Mouse (Mus musculus): ENCODE data around the gene Tcl1b3. TPM values are rescaled to one million over a fixed set of nuclear protein-coding genes. Genes with fewer than 3 reads are reported as not detected.
"Not testable (repeated sequence)": the region's sequence is repeated elsewhere in the genome, so short reads cannot be mapped to it uniquely, and the experiment has no call there.

The Tcl1b3 gene
- polyA plus RNA-seq, 1 experiment from 2014 or later: not detected

DNA sequence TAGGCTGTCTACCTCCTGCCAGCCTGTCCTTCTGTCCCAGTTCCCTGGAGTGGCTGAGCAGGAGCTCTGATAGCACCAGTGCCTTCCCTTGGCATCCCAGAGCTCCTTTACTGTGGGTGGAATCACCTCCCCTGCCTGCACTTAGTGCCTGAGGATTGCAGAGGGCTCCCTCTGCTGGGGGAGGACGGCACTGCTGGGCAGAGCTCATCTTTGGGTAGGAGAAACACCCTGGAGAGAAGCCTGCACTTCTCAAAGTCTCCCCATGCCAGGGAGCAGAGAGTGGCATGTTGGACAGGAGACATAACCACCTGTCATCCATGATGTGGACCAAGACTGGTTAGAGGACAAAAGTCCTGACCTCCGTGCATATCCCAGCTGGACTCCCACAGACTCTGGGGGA lies 1.9 kb upstream of the Tcl1b3 start:
- 20% methylated on average over 2 of the region's 2 CpGs for WGBS (ENCODE audit: insufficient replicate concordance)
- H3K9ac ChIP-seq; H3K4me1 ChIP-seq (replicated peaks); ATAC-seq (ENCODE audit: low read depth); H3K27me3 ChIP-seq; H3K4me2 ChIP-seq; H3K36me3 ChIP-seq; H3K9me3 ChIP-seq (replicated peaks); H3K4me3 ChIP-seq (replicated peaks); H3K27ac ChIP-seq: not testable (repeated sequence)
- peak; percentile 1 for DNase-seq

- H3K4me3 ChIP-seq (replicated peaks); H3K9me3 ChIP-seq (replicated peaks); ATAC-seq (ENCODE audit: low read depth); H3K4me1 ChIP-seq (replicated peaks); H3K27me3 ChIP-seq; DNase-seq; H3K4me2 ChIP-seq; H3K9ac ChIP-seq; H3K36me3 ChIP-seq; H3K27ac ChIP-seq: not testable (repeated sequence)
- 44% methylated on average over 7 of the region's 7 CpGs for WGBS (ENCODE audit: insufficient replicate concordance)
These were observed 9.0 kb downstream of the Tcl1b3 start for GRCm38 (mm10) chr12:105199684-105200497.

DNA sequence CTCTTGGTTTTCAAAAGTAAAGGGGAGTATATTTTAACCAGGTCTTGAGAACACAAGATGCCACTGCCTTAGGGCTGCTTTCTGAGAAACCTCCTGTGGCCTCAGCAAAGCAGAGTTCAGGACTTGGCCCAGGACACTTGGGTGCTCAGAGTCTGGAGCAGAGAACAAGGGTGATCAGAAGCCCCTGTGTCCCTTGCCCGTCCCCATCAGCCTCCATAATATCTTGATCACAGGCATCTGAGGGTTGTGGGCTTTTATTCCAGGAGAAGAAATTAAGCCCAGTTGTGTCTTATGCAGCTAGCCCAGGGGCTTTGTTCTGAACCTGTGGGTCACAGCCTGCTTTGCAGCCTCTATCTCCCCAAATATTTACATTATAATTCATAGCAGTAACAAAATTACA lies 10.8 kb downstream of the Tcl1b3 start, which contains the start of gene Tcl1b4:
Gene Tcl1b4, plus strand, starts transcription at position 301 of the 400 bp plus-strand sequence.
- DNase-seq; H3K27ac ChIP-seq; H3K4me2 ChIP-seq; H3K4me3 ChIP-seq (replicated peaks); H3K36me3 ChIP-seq; H3K27me3 ChIP-seq; H3K9ac ChIP-seq; ATAC-seq (ENCODE audit: low read depth); H3K4me1 ChIP-seq (replicated peaks); H3K9me3 ChIP-seq (replicated peaks): not testable (repeated sequence)
- 53% methylated on average over 1 of the region's 1 CpGs for WGBS (ENCODE audit: insufficient replicate concordance)

- no peak overlapping the region for H3K4me3 ChIP-seq (replicated peaks)
- DNase-seq (no peak), ATAC-seq (ENCODE audit: low read depth) (no peak)
- no peaks in the 10 kb centered on the region for H3K27me3 ChIP-seq
- no peaks in the 10 kb centered on the region for H3K36me3 ChIP-seq
- H3K9ac ChIP-seq: no peak overlapping the region
- H3K4me2 ChIP-seq: no peak overlapping the region
- 31% methylated on average over 1 of the region's 1 CpGs for WGBS (ENCODE audit: insufficient replicate concordance)
- no peak overlapping the region for H3K27ac ChIP-seq
- H3K9me3 ChIP-seq (replicated peaks): no peaks in the 10 kb centered on the region
- no peaks in the 10 kb centered on the region for H3K4me1 ChIP-seq (replicated peaks)
These were observed 16.2 kb downstream of the Tcl1b3 start for GRCm38 (mm10) chr12:105207071-105207470.

DNA sequence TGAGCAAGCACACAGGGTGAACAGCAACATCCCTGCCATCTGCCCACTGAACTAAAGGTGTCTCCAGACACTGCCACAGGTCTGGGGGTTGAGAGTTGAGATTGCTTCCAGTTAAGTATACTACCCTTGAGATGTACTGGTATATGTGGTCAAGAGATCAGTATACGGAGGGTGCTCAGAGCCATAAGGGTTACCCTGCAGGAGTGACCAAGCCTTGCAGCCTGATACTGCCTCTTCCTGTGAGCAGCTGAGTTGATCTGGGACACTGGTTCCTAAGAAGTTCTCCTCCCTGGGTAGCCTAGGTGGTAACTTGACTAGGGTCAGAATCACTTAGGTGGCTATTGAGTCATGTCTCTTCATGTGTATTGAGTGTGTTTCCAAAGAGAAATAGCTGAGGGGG lies 17.6 kb downstream of the Tcl1b3 start:
- Histone ChIP-seq H3K9ac (no peak overlapping the region), H3K27ac (no peak overlapping the region), H3K4me3 (replicated peaks) (no peak overlapping the region), H3K4me1 (replicated peaks) (no peaks in the 10 kb centered on the region), H3K36me3 (no peaks in the 10 kb centered on the region), H3K9me3 (replicated peaks) (no peaks in the 10 kb centered on the region), H3K27me3 (no peaks in the 10 kb centered on the region), H3K4me2 (no peak overlapping the region)
- DNase-seq (no peak), ATAC-seq (ENCODE audit: low read depth) (no peak)
- WGBS (ENCODE audit: insufficient replicate concordance): 63% methylated on average over 1 of the region's 1 CpGs

- Histone ChIP-seq H3K36me3 (no peaks in the 10 kb centered on the region), H3K27me3 (no peaks in the 10 kb centered on the region), H3K4me2 (no peak overlapping the region), H3K9me3 (replicated peaks) (no peaks in the 10 kb centered on the region), H3K9ac (no peak overlapping the region), H3K27ac (no peak overlapping the region), H3K4me1 (replicated peaks) (no peaks in the 10 kb centered on the region), H3K4me3 (replicated peaks) (no peak overlapping the region)
- DNase-seq (no peak), ATAC-seq (ENCODE audit: low read depth) (no peak)
- WGBS (ENCODE audit: insufficient replicate concordance): 77% methylated on average over 7 of the region's 7 CpGs
These were observed 18.4 kb downstream of the Tcl1b3 start for GRCm38 (mm10) chr12:105209231-105209630.

DNA sequence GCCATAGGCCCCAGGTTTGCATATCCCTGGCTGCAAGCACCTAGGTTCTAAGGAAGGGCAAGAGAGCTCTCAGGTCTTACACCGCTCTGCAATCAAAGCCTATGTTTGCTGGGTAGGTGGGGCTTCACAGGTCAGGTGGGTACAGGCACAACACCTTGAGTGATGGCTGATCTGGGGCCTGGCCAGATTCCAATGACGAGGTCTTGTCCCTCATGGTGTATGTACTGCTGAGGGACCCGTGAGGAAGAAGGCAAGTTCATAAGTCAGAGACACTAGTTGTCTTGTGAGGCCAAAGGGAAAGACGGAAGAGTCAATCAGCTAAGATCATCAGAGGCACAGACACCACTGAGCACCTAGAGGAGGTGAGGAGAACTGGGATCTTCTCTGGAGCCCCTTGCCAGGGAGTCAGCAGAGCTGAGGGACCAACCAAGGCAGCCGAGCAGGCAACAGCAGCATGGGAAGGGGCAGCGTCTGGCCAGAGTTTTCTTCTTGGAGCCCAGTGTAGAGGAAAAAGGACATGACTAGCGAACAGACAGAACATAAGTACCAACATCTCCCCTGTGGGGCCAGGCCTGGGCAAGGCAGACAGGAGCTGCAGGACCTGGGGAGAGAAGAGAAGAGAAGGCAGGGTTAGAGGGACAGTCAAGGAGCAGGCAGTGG lies 26.4 kb downstream of the Tcl1b3 start:
- ATAC-seq (ENCODE audit: low read depth) (no peak), DNase-seq (no peak)
- Histone ChIP-seq H3K27ac (no peak overlapping the region), H3K27me3 (no peaks in the 10 kb centered on the region), H3K4me1 (replicated peaks) (no peaks in the 10 kb centered on the region), H3K9me3 (replicated peaks) (no peaks in the 10 kb centered on the region), H3K4me2 (no peak overlapping the region), H3K4me3 (replicated peaks) (no peak overlapping the region), H3K36me3 (no peaks in the 10 kb centered on the region), H3K9ac (no peak overlapping the region)
- WGBS (ENCODE audit: insufficient replicate concordance): 63% methylated on average over 7 of the region's 7 CpGs

- H3K4me2 ChIP-seq: no peak within 1 kb of the TSS
- no peaks in the 10 kb centered on the region for H3K36me3 ChIP-seq
- no peak for DNase-seq
- H3K27ac ChIP-seq: no peak within 1 kb of the TSS
- peaks cover 3% of the 10 kb centered on the region; the same call in 1 of the 2 replicates for H3K9me3 ChIP-seq (replicated peaks)
- WGBS (ENCODE audit: insufficient replicate concordance): 71% methylated on average over 22 of the region's 22 CpGs
- H3K4me1 ChIP-seq (replicated peaks): no peaks in the 10 kb centered on the region
- H3K27me3 ChIP-seq: no peaks in the 10 kb centered on the region
- no peak within 1 kb of the TSS for H3K4me3 ChIP-seq (replicated peaks)
- no peak for ATAC-seq (ENCODE audit: low read depth)
- H3K9ac ChIP-seq: no peak within 1 kb of the TSS
These were observed 31.9 kb downstream of the Tcl1b3 start, which contains the start of gene Tcl1 for GRCm38 (mm10) chr12:105222601-105223319. Tcl1 (minus strand) TSS chr12:105222793.

GRCm38 (mm10) chr12:105224621-105225320 lies 33.9 kb downstream of the Tcl1b3 start:
- WGBS (ENCODE audit: insufficient replicate concordance): 52% methylated on average over 16 of the region's 16 CpGs
- no peak overlapping the region for H3K9ac ChIP-seq
- H3K4me3 ChIP-seq (replicated peaks): no peak overlapping the region
- no peaks in the 10 kb centered on the region for H3K36me3 ChIP-seq
- H3K27ac ChIP-seq: no peak overlapping the region
- no peak for DNase-seq
- H3K4me1 ChIP-seq (replicated peaks): no peaks in the 10 kb centered on the region
- H3K4me2 ChIP-seq: no peak overlapping the region
- H3K9me3 ChIP-seq (replicated peaks): peaks cover 3% of the 10 kb centered on the region; the same call in 1 of the 2 replicates
- no peaks in the 10 kb centered on the region for H3K27me3 ChIP-seq
- ATAC-seq (ENCODE audit: low read depth): no peak

DNA sequence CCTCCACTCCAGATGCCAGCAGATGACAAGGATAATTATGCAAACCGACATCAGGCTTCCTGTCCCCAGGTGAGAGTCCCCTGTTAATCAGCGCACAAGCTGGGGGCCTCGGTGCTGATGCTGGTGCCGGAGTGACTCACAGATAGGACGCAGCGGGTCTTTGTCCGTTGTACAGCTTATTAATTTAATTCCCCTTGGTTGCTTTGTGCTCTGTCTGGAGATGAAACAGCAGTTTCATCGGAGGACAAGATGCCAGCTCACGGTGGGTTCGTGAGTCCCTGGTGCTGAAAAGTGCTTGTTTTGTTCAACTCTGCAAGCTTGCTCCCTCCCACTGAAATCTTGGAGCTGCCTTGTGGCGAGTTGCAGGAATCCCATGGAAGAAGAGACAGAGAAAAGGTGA lies 43.5 kb downstream of the Tcl1b3 start:
- no peaks in the 10 kb centered on the region for H3K9me3 ChIP-seq (replicated peaks)
- no peak overlapping the region for H3K4me2 ChIP-seq
- no peaks in the 10 kb centered on the region for H3K36me3 ChIP-seq
- H3K4me3 ChIP-seq (replicated peaks): no peak overlapping the region
- ATAC-seq (ENCODE audit: low read depth): no peak
- H3K27me3 ChIP-seq: no peaks in the 10 kb centered on the region
- no peak overlapping the region for H3K9ac ChIP-seq
- no peak overlapping the region for H3K27ac ChIP-seq
- 63% methylated on average over 11 of the region's 11 CpGs for WGBS (ENCODE audit: insufficient replicate concordance)
- no peak for DNase-seq
- H3K4me1 ChIP-seq (replicated peaks): no peaks in the 10 kb centered on the region

- Histone ChIP-seq H3K9me3 (replicated peaks) (0 out of 2 replicates have a peak, but pooled peaks cover 4% of the 10 kb centered on the region), H3K4me2 (no peak overlapping the region), H3K4me3 (replicated peaks) (no peak overlapping the region), H3K27me3 (no peaks in the 10 kb centered on the region), H3K4me1 (replicated peaks) (no peaks in the 10 kb centered on the region), H3K36me3 (no peaks in the 10 kb centered on the region), H3K27ac (no peak overlapping the region), H3K9ac (no peak overlapping the region)
- WGBS (ENCODE audit: insufficient replicate concordance): 29% methylated on average over 3 of the region's 3 CpGs
- no peak for DNase-seq
- ATAC-seq (ENCODE audit: low read depth): no peak
These were observed 44.2 kb downstream of the Tcl1b3 start for GRCm38 (mm10) chr12:105235091-105235490.
